Mouse (Mus musculus) megakaryocyte, embryonic 14.5 days (primary cell): ENCODE data around the gene Tkt. TPM values are rescaled to one million over a fixed set of nuclear protein-coding genes. Genes with fewer than 3 reads are reported as not detected.
"Not testable (repeated sequence)": the region's sequence is repeated elsewhere in the genome, so short reads cannot be mapped to it uniquely, and the experiment has no call there.

ENCODE experiments used
- H3K27me3 ChIP-seq: replicated peaks from 2 replicates; pipeline ENCODE3; 2012; ENCODE audit warnings: inconsistent platforms
- H3K36me3 ChIP-seq: replicated peaks from 2 replicates; pipeline ENCODE3; 2012; ENCODE audit warnings: low read length, inconsistent platforms, mixed read lengths
- H3K4me1 ChIP-seq: 2 replicates; pipeline ENCODE4 v1.6.1; 2012; ENCODE audit warnings: inconsistent platforms
- H3K4me3 ChIP-seq: replicated peaks from 2 replicates; pipeline ENCODE3; 2012; ENCODE audit warnings: moderate library complexity, mild to moderate bottlenecking, inconsistent platforms
- H3K9me3 ChIP-seq: 2 replicates; pipeline ENCODE4 v1.6.1; 2012; ENCODE audit warnings: inconsistent platforms
- FLI1 ChIP-seq: IDR thresholded peaks from 2 replicates; pipeline ENCODE4 v1.6.1; 2012; ENCODE audit warnings: low read length, inconsistent platforms, mixed read lengths
- GATA1 ChIP-seq: IDR thresholded peaks from 3 replicates; pipeline ENCODE4 v1.6.1; 2012; ENCODE audit warnings: mixed read lengths, low read length, inconsistent platforms, borderline replicate concordance
- polyA plus RNA-seq: library from polyadenylated mRNA; stranded (reverse); fragments of >175 nt; gene quantifications from 2 replicates; pipeline ENCODE4 v1.2.3, GENCODE M21; 2012; ENCODE audit warnings: low replicate concordance; ENCODE audit not compliant: insufficient read depth

Gene Tkt
- polyA plus RNA-seq, 1 experiment = 491 TPM

- Histone ChIP-seq H3K9me3 (no peaks in the 10 kb centered on the region), H3K27me3 (no peaks in the 10 kb centered on the region), H3K4me1 (peaks cover 7% of the 10 kb centered on the region; the same call in 1 of the 2 replicates), H3K36me3 (peaks cover 31% of the 10 kb centered on the region), H3K4me3 (no peak overlapping the region)
- TF ChIP-seq FLI1 = no peak
- no peak for TF ChIP-seq GATA1
Measured at GRCm38 (mm10) chr14:30530726-30531269, 17.4 kb upstream of the Tkt start.

- H3K36me3 ChIP-seq = peaks cover 25% of the 10 kb centered on the region
- TF ChIP-seq GATA1 = no peak
- TF ChIP-seq FLI1 = no peak
- no peaks in the 10 kb centered on the region for H3K9me3 ChIP-seq
- peaks cover 7% of the 10 kb centered on the region; the same call in 1 of the 2 replicates for H3K4me1 ChIP-seq
- peaks cover 2% of the 10 kb centered on the region for H3K27me3 ChIP-seq
- no peak overlapping the region for H3K4me3 ChIP-seq
Measured at GRCm38 (mm10) chr14:30531431-30531830, 16.7 kb upstream of the Tkt start.

- no peak for TF ChIP-seq GATA1
- TF ChIP-seq FLI1 = no peak
- peaks cover 22% of the 10 kb centered on the region for H3K36me3 ChIP-seq
- H3K4me3 ChIP-seq = no peak overlapping the region
- H3K9me3 ChIP-seq = no peaks in the 10 kb centered on the region
- H3K27me3 ChIP-seq = peaks cover 2% of the 10 kb centered on the region
- H3K4me1 ChIP-seq = peaks cover 7% of the 10 kb centered on the region; the same call in 1 of the 2 replicates
Measured at GRCm38 (mm10) chr14:30531896-30532295, 16.3 kb upstream of the Tkt start.

GRCm38 (mm10) chr14:30533780-30534450, 14.2 kb upstream of the Tkt start:
- Histone ChIP-seq H3K4me3 (no peak overlapping the region), H3K4me1 (peaks cover 7% of the 10 kb centered on the region; the same call in 1 of the 2 replicates), H3K27me3 (peaks cover 2% of the 10 kb centered on the region), H3K9me3 (no peaks in the 10 kb centered on the region), H3K36me3 (peaks cover 6% of the 10 kb centered on the region)
- TF ChIP-seq FLI1 (no peak), GATA1 (no peak)

GRCm38 (mm10) chr14:30541541-30541940, 6.6 kb upstream of the Tkt start:
- Histone ChIP-seq H3K4me1 (peaks cover 18% of the 10 kb centered on the region), H3K9me3 (no peaks in the 10 kb centered on the region), H3K4me3 (no peak overlapping the region), H3K27me3 (peaks cover 4% of the 10 kb centered on the region), H3K36me3 (no peaks in the 10 kb centered on the region)
- TF ChIP-seq GATA1 = no peak
- no peak for TF ChIP-seq FLI1

- H3K4me1 ChIP-seq = peaks cover 26% of the 10 kb centered on the region
- not testable (repeated sequence) for H3K9me3 ChIP-seq, H3K36me3 ChIP-seq, H3K4me3 ChIP-seq, H3K27me3 ChIP-seq
Measured at GRCm38 (mm10) chr14:30543331-30543730, 4.8 kb upstream of the Tkt start.

- TF ChIP-seq GATA1 (no peak), FLI1 (no peak)
- peaks cover 26% of the 10 kb centered on the region for H3K36me3 ChIP-seq
- H3K4me1 ChIP-seq = peaks cover 62% of the 10 kb centered on the region
- H3K9me3 ChIP-seq = no peaks in the 10 kb centered on the region
- peak overlapping the region; percentile 95 for H3K4me3 ChIP-seq
- peaks cover 4% of the 10 kb centered on the region for H3K27me3 ChIP-seq
Measured at GRCm38 (mm10) chr14:30548965-30549776, 1.0 kb downstream of the Tkt start.

- Histone ChIP-seq H3K4me1 (peaks cover 64% of the 10 kb centered on the region), H3K27me3 (peaks cover 4% of the 10 kb centered on the region), H3K9me3 (no peaks in the 10 kb centered on the region), H3K4me3 (peak overlapping the region; percentile 95), H3K36me3 (peaks cover 32% of the 10 kb centered on the region)
- TF ChIP-seq FLI1 (no peak), GATA1 (no peak)
Measured at GRCm38 (mm10) chr14:30549777-30550149, 1.6 kb downstream of the Tkt start.

- peaks cover 1% of the 10 kb centered on the region for H3K27me3 ChIP-seq
- H3K4me1 ChIP-seq = peaks cover 57% of the 10 kb centered on the region
- peak overlapping the region; percentile 95 for H3K4me3 ChIP-seq
- H3K36me3 ChIP-seq = peaks cover 39% of the 10 kb centered on the region
- TF ChIP-seq FLI1 (no peak), GATA1 (no peak)
- H3K9me3 ChIP-seq = no peaks in the 10 kb centered on the region
Measured at GRCm38 (mm10) chr14:30550232-30551070, 2.3 kb downstream of the Tkt start.
